Mouse (Mus musculus): ENCODE measurements around the gene Tmem210. TPM values are rescaled to one million over a fixed set of nuclear protein-coding genes. Genes with fewer than 3 reads are reported as not detected.

Tmem210 gene
- polyA plus RNA-seq, 1 experiment from 2014 or later = not detected

GRCm38 (mm10) chr2:25290101-25290815 is 2.3 kb downstream of the Tmem210 start:
- WGBS = 2% methylated on average over 54 of the region's 54 CpGs
- H3K4me1 ChIP-seq (replicated peaks) = peaks cover 39% of the 10 kb centered on the region
- H3K9me3 ChIP-seq = no peaks in the 10 kb centered on the region
- peak; percentile 29; the same call in 1 of the 2 replicates for ATAC-seq (ENCODE audit: low read depth)
- H3K9ac ChIP-seq = peak overlapping the region; percentile 49
- peaks cover 16% of the 10 kb centered on the region for H3K36me3 ChIP-seq
- H3K27ac ChIP-seq (replicated peaks) = no peak overlapping the region
- peak overlapping the region; percentile 44 for H3K4me2 ChIP-seq
- H3K27me3 ChIP-seq = peaks cover 77% of the 10 kb centered on the region
- H3K4me3 ChIP-seq = peak overlapping the region; percentile 19

GRCm38 (mm10) chr2:25290816-25291130 is 2.8 kb downstream of the Tmem210 start:
- 2% methylated on average over 18 of the region's 18 CpGs for WGBS
- H3K27me3 ChIP-seq = peaks cover 82% of the 10 kb centered on the region
- ATAC-seq (ENCODE audit: low read depth) = no peak
- no peaks in the 10 kb centered on the region for H3K9me3 ChIP-seq
- peaks cover 39% of the 10 kb centered on the region for H3K4me1 ChIP-seq (replicated peaks)
- no peak overlapping the region for H3K27ac ChIP-seq (replicated peaks)
- peak overlapping the region; percentile 49 for H3K9ac ChIP-seq
- H3K36me3 ChIP-seq = peaks cover 16% of the 10 kb centered on the region
- peak overlapping the region; percentile 44 for H3K4me2 ChIP-seq
- H3K4me3 ChIP-seq = peak overlapping the region; percentile 19

DNA sequence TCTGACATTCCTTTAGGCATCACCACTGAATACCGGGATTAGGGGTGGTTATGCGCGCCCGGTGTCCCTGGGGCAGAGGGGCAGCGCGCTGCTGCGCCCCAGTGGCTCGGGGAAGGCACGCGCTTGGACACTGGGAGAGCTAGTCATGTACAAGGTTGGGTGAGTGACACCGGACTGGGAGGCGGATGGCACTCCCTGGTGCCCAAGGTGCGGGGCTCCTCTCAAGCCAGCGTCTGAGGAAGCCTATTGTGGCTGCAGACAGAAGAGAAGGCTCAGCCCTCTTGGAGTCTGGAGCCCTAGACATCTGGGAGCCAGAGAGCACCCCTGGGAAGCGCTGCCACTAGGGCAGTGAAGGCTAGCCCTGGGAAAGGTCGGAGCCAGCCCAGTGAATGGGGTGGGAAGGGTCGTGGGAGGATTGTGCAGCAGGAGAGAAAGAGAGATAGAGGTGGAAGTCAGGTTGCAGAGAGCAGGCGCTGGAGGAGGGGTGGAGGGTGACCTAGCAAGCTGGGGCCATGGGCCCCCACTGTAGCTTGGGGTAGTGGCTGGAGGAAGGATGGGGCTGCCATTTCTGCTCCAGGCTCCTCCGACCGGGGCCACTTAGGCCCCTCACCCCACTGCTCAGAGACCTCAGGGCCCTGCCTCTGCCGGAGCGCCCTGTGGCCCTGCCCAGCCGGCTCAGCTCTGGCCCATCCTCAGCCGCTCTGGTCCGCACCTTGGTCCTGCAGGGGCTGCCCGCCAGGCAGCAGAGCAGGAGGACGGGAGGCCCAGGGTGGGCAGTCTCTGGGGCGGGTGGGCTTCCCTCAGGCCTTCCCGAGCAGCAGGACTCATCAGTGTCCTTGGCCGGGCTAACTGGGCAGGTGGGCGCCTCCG is 3.5 kb downstream of the Tmem210 start:
- ATAC-seq (ENCODE audit: low read depth) = no peak
- H3K27ac ChIP-seq (replicated peaks) = no peak overlapping the region
- peaks cover 39% of the 10 kb centered on the region for H3K4me1 ChIP-seq (replicated peaks)
- H3K4me2 ChIP-seq = peak overlapping the region; percentile 49
- H3K9ac ChIP-seq = peak overlapping the region; percentile 49
- no peaks in the 10 kb centered on the region for H3K9me3 ChIP-seq
- 6% methylated on average over 32 of the region's 32 CpGs for WGBS
- H3K4me3 ChIP-seq = peak overlapping the region; percentile 27
- H3K36me3 ChIP-seq = peaks cover 17% of the 10 kb centered on the region
- H3K27me3 ChIP-seq = peaks cover 88% of the 10 kb centered on the region

- Histone ChIP-seq H3K9ac (peak overlapping the region; percentile 60), H3K27me3 (peaks cover 95% of the 10 kb centered on the region), H3K4me3 (peak overlapping the region; percentile 27), H3K4me2 (peak overlapping the region; percentile 49), H3K9me3 (no peaks in the 10 kb centered on the region), H3K4me1 (replicated peaks) (peaks cover 37% of the 10 kb centered on the region), H3K27ac (replicated peaks) (no peak overlapping the region), H3K36me3 (peaks cover 24% of the 10 kb centered on the region)
- ATAC-seq (ENCODE audit: low read depth) = no peak
- 6% methylated on average over 43 of the region's 43 CpGs for WGBS
These were observed 4.2 kb downstream of the Tmem210 start for GRCm38 (mm10) chr2:25292054-25292544.

- Histone ChIP-seq H3K4me2 (peak overlapping the region; percentile 49; the same call in 1 of the 2 replicates), H3K9me3 (no peaks in the 10 kb centered on the region), H3K36me3 (peaks cover 31% of the 10 kb centered on the region), H3K4me3 (peak overlapping the region; percentile 27; the same call in 1 of the 2 replicates), H3K9ac (no peak overlapping the region), H3K27ac (replicated peaks) (no peak overlapping the region), H3K4me1 (replicated peaks) (peaks cover 33% of the 10 kb centered on the region), H3K27me3 (peaks cover 100% of the 10 kb centered on the region)
- no peak for ATAC-seq (ENCODE audit: low read depth)
- 0% methylated on average over 1 of the region's 1 CpGs for WGBS
These were observed 4.9 kb downstream of the Tmem210 start for GRCm38 (mm10) chr2:25292856-25293255.

GRCm38 (mm10) chr2:25293706-25294105 is 5.8 kb downstream of the Tmem210 start:
- Histone ChIP-seq H3K4me3 (no peak overlapping the region), H3K36me3 (peaks cover 33% of the 10 kb centered on the region), H3K9me3 (no peaks in the 10 kb centered on the region), H3K4me2 (no peak overlapping the region), H3K4me1 (replicated peaks) (peaks cover 33% of the 10 kb centered on the region), H3K9ac (no peak overlapping the region), H3K27me3 (peaks cover 100% of the 10 kb centered on the region), H3K27ac (replicated peaks) (no peak overlapping the region)
- WGBS = 76% methylated on average over 9 of the region's 9 CpGs
- ATAC-seq (ENCODE audit: low read depth) = no peak

GRCm38 (mm10) chr2:25297093-25297492 is 9.1 kb downstream of the Tmem210 start:
- WGBS = 80% methylated on average over 8 of the region's 8 CpGs
- no peaks in the 10 kb centered on the region for H3K9me3 ChIP-seq
- no peak overlapping the region for H3K4me2 ChIP-seq
- no peak overlapping the region for H3K27ac ChIP-seq (replicated peaks)
- peaks cover 6% of the 10 kb centered on the region for H3K4me1 ChIP-seq (replicated peaks)
- H3K36me3 ChIP-seq = peaks cover 41% of the 10 kb centered on the region
- no peak overlapping the region for H3K9ac ChIP-seq
- no peak for ATAC-seq (ENCODE audit: low read depth)
- peaks cover 73% of the 10 kb centered on the region for H3K27me3 ChIP-seq
- no peak overlapping the region for H3K4me3 ChIP-seq

GRCm38 (mm10) chr2:25298046-25298445 is 10.1 kb downstream of the Tmem210 start:
- H3K9ac ChIP-seq = no peak overlapping the region
- H3K27me3 ChIP-seq = peaks cover 70% of the 10 kb centered on the region
- 83% methylated on average over 10 of the region's 10 CpGs for WGBS
- H3K4me2 ChIP-seq = no peak overlapping the region
- no peaks in the 10 kb centered on the region for H3K9me3 ChIP-seq
- H3K4me3 ChIP-seq = no peak overlapping the region
- peaks cover 47% of the 10 kb centered on the region for H3K36me3 ChIP-seq
- no peak for ATAC-seq (ENCODE audit: low read depth)
- H3K4me1 ChIP-seq (replicated peaks) = no peaks in the 10 kb centered on the region
- no peak overlapping the region for H3K27ac ChIP-seq (replicated peaks)

DNA sequence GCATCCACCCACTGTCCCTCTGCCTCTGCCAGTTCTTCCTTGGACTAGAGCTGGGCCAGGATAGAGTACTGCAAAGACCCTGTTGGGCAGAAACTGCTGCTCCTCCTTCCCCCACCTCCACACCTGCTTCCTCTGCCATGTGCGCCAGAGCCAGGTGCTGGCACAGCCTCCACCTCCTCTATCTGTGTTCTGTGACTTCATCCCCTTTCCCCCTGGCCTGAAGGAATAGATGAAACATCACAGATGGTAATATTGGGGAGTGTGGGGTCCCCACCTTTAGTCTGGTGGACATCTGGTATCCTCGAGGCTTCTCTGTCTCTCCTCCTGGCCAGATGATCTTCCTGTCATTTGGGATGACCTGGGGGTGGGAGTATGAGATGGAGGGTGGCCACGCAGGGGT is 15.5 kb downstream of the Tmem210 start:
- ATAC-seq (ENCODE audit: low read depth) = no peak
- Histone ChIP-seq H3K27ac (replicated peaks) (no peak overlapping the region), H3K4me3 (no peak overlapping the region), H3K27me3 (peaks cover 62% of the 10 kb centered on the region), H3K4me2 (no peak overlapping the region), H3K36me3 (peaks cover 31% of the 10 kb centered on the region), H3K4me1 (replicated peaks) (peaks cover 17% of the 10 kb centered on the region), H3K9ac (no peak overlapping the region), H3K9me3 (no peaks in the 10 kb centered on the region)
- 67% methylated on average over 3 of the region's 3 CpGs for WGBS

DNA sequence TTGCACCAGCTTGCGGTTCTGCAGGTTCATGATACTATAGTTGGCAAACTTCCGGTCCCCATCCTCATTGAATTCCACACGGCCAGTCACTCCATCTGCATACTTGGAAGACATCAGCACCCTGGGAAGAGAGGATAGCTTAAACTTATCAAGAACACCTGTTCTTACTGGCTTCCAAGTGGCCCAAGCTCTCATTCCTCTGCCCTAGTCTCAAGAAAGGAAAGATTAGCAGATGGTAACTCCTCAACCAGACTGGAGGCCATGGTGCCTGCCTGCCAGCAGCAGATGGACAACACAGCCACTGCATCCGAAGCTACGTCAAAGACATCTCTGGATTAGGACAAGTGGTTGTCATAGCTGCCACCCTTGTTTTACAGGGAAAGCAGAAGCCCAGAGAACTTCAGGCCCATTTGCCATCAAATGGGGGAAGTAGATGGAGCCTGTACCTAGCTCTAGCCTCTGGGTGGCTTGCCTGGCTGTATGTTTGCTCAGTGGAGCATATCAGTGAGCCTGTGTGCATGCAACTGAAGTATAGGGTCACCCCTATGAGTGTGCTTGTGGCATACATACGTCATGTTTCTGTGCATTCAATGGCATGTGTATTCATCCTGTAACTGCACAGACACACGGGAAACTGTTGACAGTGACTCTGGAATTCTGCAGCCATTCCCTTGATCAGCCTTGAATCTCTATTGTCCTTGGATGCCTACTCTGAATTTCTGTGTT is 16.1 kb downstream of the Tmem210 start:
- peaks cover 37% of the 10 kb centered on the region for H3K36me3 ChIP-seq
- no peak for ATAC-seq (ENCODE audit: low read depth)
- no peak overlapping the region for H3K27ac ChIP-seq (replicated peaks)
- H3K4me3 ChIP-seq = peak overlapping the region; percentile 45; the same call in 1 of the 2 replicates
- WGBS = 76% methylated on average over 7 of the region's 7 CpGs
- H3K9me3 ChIP-seq = no peaks in the 10 kb centered on the region
- peaks cover 17% of the 10 kb centered on the region for H3K4me1 ChIP-seq (replicated peaks)
- H3K9ac ChIP-seq = peak overlapping the region; percentile 66; the same call in 1 of the 2 replicates
- H3K27me3 ChIP-seq = peaks cover 66% of the 10 kb centered on the region
- H3K4me2 ChIP-seq = peak overlapping the region; percentile 74

- 3% methylated on average over 45 of the region's 45 CpGs for WGBS
- Histone ChIP-seq H3K9ac (peak overlapping the region; percentile 66), H3K9me3 (no peaks in the 10 kb centered on the region), H3K4me2 (peak overlapping the region; percentile 74), H3K4me1 (replicated peaks) (peaks cover 17% of the 10 kb centered on the region), H3K4me3 (peak overlapping the region; percentile 45), H3K27ac (replicated peaks) (no peak overlapping the region; the same call in 1 of the 2 replicates), H3K36me3 (peaks cover 41% of the 10 kb centered on the region), H3K27me3 (peaks cover 74% of the 10 kb centered on the region)
- peak; percentile 82 for ATAC-seq (ENCODE audit: low read depth)
These were observed 17.0 kb downstream of the Tmem210 start for GRCm38 (mm10) chr2:25304657-25305541.

Data from neural tube, embryonic 13.5 days (tissue).